Mouse (Mus musculus) kidney, postnatal 0 days (tissue): ENCODE results near the gene Syt8. TPM values are rescaled to one million over a fixed set of nuclear protein-coding genes. Genes with fewer than 3 reads are reported as not detected.

ENCODE experiments used
- ATAC-seq: fragments of 200-750 bp; cut with Nextera tagmentation; replicated peaks from 2 replicates; pipeline ENCODE4 v1.8.0; 2017; ENCODE audit warnings: low read depth, moderate number of reproducible peaks, moderate TSS enrichment, moderate library complexity; ENCODE audit not compliant: low FRiP score
- DNase-seq: peaks from one replicate; pipeline ENCODE4 v3.0.0-alpha.2; 2016; ENCODE audit warnings: low spot score
- H3K27ac ChIP-seq: fragments of 300-500 bp; sonication (generic); 2 replicates; pipeline ENCODE4 v1.5.1; 2014; ENCODE audit warnings: mild to moderate bottlenecking
- H3K27me3 ChIP-seq: fragments of 300-500 bp; sonication (generic); 2 replicates; pipeline ENCODE4 v1.6.1; 2014; ENCODE audit warnings: low read length, mixed read lengths; ENCODE audit not compliant: insufficient read depth
- H3K36me3 ChIP-seq: fragments of 300-500 bp; sonication (generic); 2 replicates; pipeline ENCODE4 v1.6.1; 2014; ENCODE audit warnings: low read length, mixed read lengths; ENCODE audit not compliant: insufficient read depth
- H3K4me1 ChIP-seq: fragments of 300-500 bp; sonication (generic); replicated peaks from 2 replicates; pipeline ENCODE4 v1.6.1; 2014; ENCODE audit warnings: antibody characterized with exemption, low read length, mixed read lengths; ENCODE audit not compliant: insufficient read depth
- H3K4me2 ChIP-seq: fragments of 300-500 bp; sonication (generic); 2 replicates; pipeline ENCODE4 v1.6.1; 2014; ENCODE audit warnings: mild to moderate bottlenecking, low read length, moderate library complexity, mixed read lengths
- H3K4me3 ChIP-seq: fragments of 300-500 bp; sonication (generic); replicated peaks from 2 replicates; pipeline ENCODE4 v1.5.1; 2014; ENCODE audit warnings: low read depth, low read length
- H3K9ac ChIP-seq: fragments of 300-500 bp; sonication (generic); 2 replicates; pipeline ENCODE4 v1.6.1; 2014; ENCODE audit warnings: low read depth, low read length
- H3K9me3 ChIP-seq: fragments of 300-500 bp; sonication (generic); replicated peaks from 2 replicates; pipeline ENCODE4 v1.6.1; 2016; ENCODE audit warnings: low read length, inconsistent platforms, mixed read lengths
- CTCF ChIP-seq: IDR thresholded peaks from 2 replicates; pipeline ENCODE4 v1.5.1; 2016; ENCODE audit warnings: antibody characterized with exemption, low read depth, mild to moderate bottlenecking, moderate library complexity
- WGBS: fragments of 180-500 bp; shearing (Covaris S2); extraction: QIAGEN DNeasy Blood & Tissue Kit; methylation state at CpG from one replicate; pipeline ENCODE4 v1.1.7; 2014; 5-methylcytosine and 5-hydroxymethylcytosine counted together
- polyA plus RNA-seq: library from polyadenylated mRNA; unstranded; fragments of >200 nt; fragmentation: Nextera tagmentation; extraction: Ambion mirVana; gene quantifications from 2 replicates; pipeline ENCODE4 v1.2.1, GENCODE M21; 2015

Syt8 gene
- polyA plus RNA-seq, 1 experiment from 2014 or later, result 4.8 TPM

DNA sequence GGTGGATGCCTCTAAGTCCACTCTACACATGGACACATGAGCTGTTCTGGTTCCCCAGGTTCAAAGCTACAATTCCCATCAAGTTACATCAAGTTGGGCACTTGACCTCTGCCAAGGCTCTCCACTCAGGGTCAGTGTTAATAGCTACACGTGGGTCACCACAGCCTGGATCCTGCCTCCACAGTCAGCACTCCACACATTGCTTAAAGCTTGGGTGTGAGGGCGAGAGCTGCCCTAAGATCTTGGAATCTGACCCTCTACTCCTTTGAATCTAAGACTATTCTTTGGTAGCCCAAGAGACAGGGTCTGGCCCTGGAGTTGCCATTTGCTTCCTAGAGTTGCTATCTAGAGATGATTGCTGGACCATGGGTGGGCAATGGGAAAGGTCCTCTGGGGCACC, 45.9 kb upstream of the Syt8 start:
- DNase-seq (no peak), ATAC-seq (no peak)
- TF ChIP-seq CTCF, result no peak
- H3K27ac ChIP-seq, result peak overlapping the region; percentile 48; the same call in 1 of the 2 replicates
- no peak overlapping the region for H3K4me3 ChIP-seq
- peaks cover 16% of the 10 kb centered on the region for H3K4me1 ChIP-seq
- H3K4me2 ChIP-seq, result no peak overlapping the region
- peaks cover 12% of the 10 kb centered on the region for H3K36me3 ChIP-seq
- whole genome bisulfite sequencing, result 95% methylated on average over 2 of the region's 2 CpGs
- H3K9ac ChIP-seq, result no peak overlapping the region
- H3K9me3 ChIP-seq, result no peaks in the 10 kb centered on the region
- H3K27me3 ChIP-seq, result no peaks in the 10 kb centered on the region

DNA sequence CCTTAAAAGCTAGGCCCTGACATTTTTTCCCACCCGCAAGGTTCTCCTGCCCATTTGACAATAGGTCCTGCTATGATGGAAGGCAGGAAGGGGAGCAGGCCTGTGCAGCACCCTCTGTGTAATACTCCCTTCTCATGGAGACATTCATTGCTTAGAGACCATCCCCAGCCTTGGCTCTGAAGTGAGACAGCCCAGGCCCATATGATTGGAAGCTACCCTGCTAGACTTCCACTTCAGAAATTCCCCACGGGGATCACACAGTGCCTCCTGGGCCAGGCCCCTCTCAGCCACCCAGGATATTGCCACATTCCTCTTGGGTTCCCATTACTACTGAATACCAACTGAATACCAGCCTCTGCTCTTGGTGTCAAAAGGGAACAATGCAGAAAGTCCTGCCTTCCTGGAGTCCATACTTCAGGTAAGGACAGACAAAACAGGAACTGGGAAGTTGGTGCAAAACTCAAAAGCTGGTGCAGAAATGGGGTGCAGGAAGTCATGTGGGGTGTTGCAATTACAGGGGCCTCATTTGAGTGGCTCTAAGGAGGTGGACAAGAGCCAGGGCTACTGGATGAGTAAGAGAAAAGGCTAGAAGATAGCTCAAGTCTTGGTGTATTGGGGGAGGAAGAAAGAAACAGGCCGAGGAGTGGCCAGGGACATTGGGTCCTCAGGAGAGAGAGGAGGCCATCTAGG, 44.5 kb upstream of the Syt8 start:
- Histone ChIP-seq H3K36me3 (peaks cover 3% of the 10 kb centered on the region; the same call in 1 of the 2 replicates), H3K27me3 (no peaks in the 10 kb centered on the region), H3K4me1 (peaks cover 16% of the 10 kb centered on the region), H3K9ac (no peak overlapping the region), H3K9me3 (no peaks in the 10 kb centered on the region), H3K4me3 (no peak overlapping the region), H3K4me2 (no peak overlapping the region), H3K27ac (no peak overlapping the region)
- DNase-seq (no peak), ATAC-seq (no peak)
- WGBS, result 86% methylated on average over 3 of the region's 3 CpGs
- no peak for TF ChIP-seq CTCF

- H3K4me1 ChIP-seq, result peaks cover 10% of the 10 kb centered on the region
- no peaks in the 10 kb centered on the region for H3K9me3 ChIP-seq
- TF ChIP-seq CTCF, result no peak
- no peak overlapping the region for H3K27ac ChIP-seq
- ATAC-seq (no peak), DNase-seq (no peak)
- H3K4me3 ChIP-seq, result no peak overlapping the region
- no peaks in the 10 kb centered on the region for H3K36me3 ChIP-seq
- no peak overlapping the region for H3K9ac ChIP-seq
- 61% methylated on average over 3 of the region's 3 CpGs for WGBS
- no peaks in the 10 kb centered on the region for H3K27me3 ChIP-seq
- no peak overlapping the region for H3K4me2 ChIP-seq
These were observed 43.5 kb upstream of the Syt8 start for GRCm38 (mm10) chr7:142391108-142391507.

GRCm38 (mm10) chr7:142391609-142392008, 43.0 kb upstream of the Syt8 start:
- 61% methylated on average over 4 of the region's 4 CpGs for WGBS
- no peak overlapping the region for H3K27ac ChIP-seq
- peaks cover 5% of the 10 kb centered on the region for H3K4me1 ChIP-seq
- no peak for DNase-seq
- H3K4me3 ChIP-seq, result no peak overlapping the region
- TF ChIP-seq CTCF, result no peak
- H3K4me2 ChIP-seq, result no peak overlapping the region
- no peaks in the 10 kb centered on the region for H3K27me3 ChIP-seq
- no peak for ATAC-seq
- no peaks in the 10 kb centered on the region for H3K36me3 ChIP-seq
- no peaks in the 10 kb centered on the region for H3K9me3 ChIP-seq
- no peak overlapping the region for H3K9ac ChIP-seq

DNA sequence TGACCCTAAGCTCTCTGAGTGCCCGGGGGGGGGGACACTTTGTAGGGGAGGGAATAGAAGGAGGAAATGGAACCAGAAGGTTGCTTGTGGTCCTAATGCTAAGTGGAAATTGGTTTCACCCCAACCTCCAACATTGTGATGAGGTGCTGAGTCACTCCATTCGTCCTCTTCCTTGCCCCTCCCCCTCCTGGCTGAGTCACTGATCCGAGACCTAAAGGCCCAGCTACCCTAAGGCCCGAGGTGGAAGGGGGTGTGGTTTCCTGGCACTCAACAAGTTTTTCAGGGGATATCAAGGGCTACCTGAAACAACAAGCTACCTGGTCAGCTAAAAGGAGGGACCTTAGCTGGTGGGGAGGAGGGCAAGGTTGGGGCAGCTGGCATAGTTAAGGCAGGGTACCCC, 41.5 kb upstream of the Syt8 start:
- no peak overlapping the region for H3K9ac ChIP-seq
- no peaks in the 10 kb centered on the region for H3K27me3 ChIP-seq
- WGBS, result 13% methylated on average over 4 of the region's 4 CpGs
- DNase-seq, result no peak
- H3K9me3 ChIP-seq, result no peaks in the 10 kb centered on the region
- peak overlapping the region; percentile 44; the same call in 1 of the 2 replicates for H3K27ac ChIP-seq
- TF ChIP-seq CTCF, result no peak
- no peaks in the 10 kb centered on the region for H3K4me1 ChIP-seq
- no peak overlapping the region for H3K4me3 ChIP-seq
- no peaks in the 10 kb centered on the region for H3K36me3 ChIP-seq
- no peak overlapping the region for H3K4me2 ChIP-seq
- 0 out of 2 replicates have a peak, but pooled peaks have one; percentile 11 for ATAC-seq

DNA sequence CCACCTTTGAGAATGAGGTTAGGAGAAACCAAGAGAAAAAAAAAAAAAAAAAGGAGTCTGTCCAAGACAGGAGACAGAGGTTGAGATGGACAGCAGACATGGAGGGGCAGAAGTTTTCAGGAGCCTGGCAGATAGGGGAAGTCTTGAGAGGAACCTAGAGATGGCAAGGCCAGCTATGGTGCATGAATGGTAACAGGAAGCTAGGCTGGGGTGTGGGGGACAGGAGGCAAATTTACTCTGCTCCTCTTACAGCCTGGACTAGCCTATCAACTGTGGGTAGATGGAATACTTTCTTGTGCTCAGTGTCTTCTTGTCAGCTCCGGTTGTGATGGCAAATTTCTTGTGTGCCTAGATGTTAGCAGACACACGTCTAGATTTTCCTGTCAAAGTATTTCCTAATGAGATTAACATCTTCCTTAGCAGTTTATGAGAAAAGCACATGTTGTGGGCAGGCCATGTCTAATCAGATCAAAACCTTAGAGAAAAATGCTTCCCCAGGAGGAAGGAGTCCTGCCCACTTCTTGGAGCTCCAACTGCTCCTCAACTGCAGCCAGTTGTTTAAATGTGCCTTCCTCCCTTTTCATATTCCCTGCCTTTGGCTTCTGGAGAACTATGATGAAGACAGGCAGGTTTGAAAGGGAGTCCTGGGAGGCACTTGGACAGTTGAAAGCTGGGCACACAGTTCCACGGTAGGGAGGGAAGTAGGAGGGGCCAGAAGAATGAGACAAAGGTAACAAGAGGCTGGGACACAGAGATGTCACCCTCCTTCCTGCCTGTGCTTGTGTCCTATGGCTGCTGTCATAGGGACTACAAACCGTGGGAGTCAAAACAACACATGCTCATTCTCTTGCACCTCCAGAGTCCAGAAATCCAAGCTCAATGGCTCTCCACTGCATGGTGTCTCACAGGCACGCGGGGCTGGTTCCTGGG, 40.1 kb upstream of the Syt8 start:
- Histone ChIP-seq H3K4me2 (no peak overlapping the region), H3K9ac (no peak overlapping the region), H3K36me3 (no peaks in the 10 kb centered on the region), H3K27me3 (no peaks in the 10 kb centered on the region), H3K9me3 (no peaks in the 10 kb centered on the region), H3K4me1 (no peaks in the 10 kb centered on the region), H3K27ac (peak overlapping the region; percentile 44; the same call in 1 of the 2 replicates), H3K4me3 (no peak overlapping the region)
- no peak for TF ChIP-seq CTCF
- 60% methylated on average over 6 of the region's 6 CpGs for WGBS
- DNase-seq, result no peak
- no peak for ATAC-seq
